In genomic region chrX:102932992-102933570, GRCm38 (mm10) we compare ENCODE assay signal across 8 mouse cellular contexts. TPM values are rescaled to one million over a fixed set of nuclear protein-coding genes. Genes with fewer than 3 reads are reported as not detected.
DNase-seq lines count a peak whose midpoint lies in the region; ATAC-seq lines count a peak whose summit lies in the region.

No protein-coding gene starts in this region.

- H3K4me2 ChIP-seq in limb, embryonic 12.5 days: peak overlapping the region; percentile 65
- H3K4me2 ChIP-seq in stomach, embryonic 16.5 days (ENCODE audit: low read depth, low read length): peak overlapping the region; percentile 68

- no peaks in the 10 kb centered on the region for H3K4me1 ChIP-seq in limb, embryonic 12.5 days (replicated peaks)
- H3K4me1 ChIP-seq in stomach, embryonic 16.5 days (ENCODE audit: control insufficient read depth, insufficient read depth, low read length): no peaks in the 10 kb centered on the region

- H3K27me3 ChIP-seq in limb, embryonic 12.5 days: peaks cover 43% of the 10 kb centered on the region
- peaks cover 5% of the 10 kb centered on the region; the same call in 1 of the 2 replicates for H3K27me3 ChIP-seq in stomach, embryonic 16.5 days (ENCODE audit: control insufficient read depth, insufficient read depth, low read length)

- H3K9ac ChIP-seq in limb, embryonic 12.5 days (replicated peaks): no peak overlapping the region
- H3K9ac ChIP-seq in stomach, embryonic 16.5 days (ENCODE audit: low read length): peak overlapping the region; percentile 75

- no peak for DNase-seq in frontal cortex, postnatal 25 days (ENCODE audit: low spot score in 2 of 2)
- DNase-seq in right cerebral cortex, postnatal 25 days: peak; percentile 7
- no peak for DNase-seq in right cerebral cortex, postnatal 14 days
- no peak for DNase-seq in natural killer cell, adult 2 months (ENCODE audit: low spot score in 2 of 2)
- no peak for DNase-seq in left cerebral cortex, postnatal 4 days

- H3K4me3 ChIP-seq in limb, embryonic 12.5 days (replicated peaks): peak overlapping the region; percentile 57
- peak overlapping the region; percentile 56 for H3K4me3 ChIP-seq in stomach, embryonic 16.5 days (replicated peaks; ENCODE audit: low read length)

- peak; percentile 56 for ATAC-seq in frontal cortex, adult (ENCODE audit: low TSS enrichment)
- no peak for ATAC-seq in limb, embryonic 12.5 days (ENCODE audit: insufficient number of reproducible peaks, insufficient read depth, low FRiP score, low TSS enrichment, low read depth)
- no peak for ATAC-seq in stomach, embryonic 16.5 days (ENCODE audit: insufficient read depth, low FRiP score)

- intact Hi-C loops in left cerebral cortex, postnatal 4 days (cut with DNase I): no loop called here

- H3K36me3 ChIP-seq in limb, embryonic 12.5 days: no peaks in the 10 kb centered on the region
- H3K36me3 ChIP-seq in stomach, embryonic 16.5 days (ENCODE audit: control insufficient read depth, insufficient read depth, low read length): no peaks in the 10 kb centered on the region

- H3K27ac ChIP-seq in limb, embryonic 12.5 days: no peak overlapping the region
- no peak overlapping the region for H3K27ac ChIP-seq in stomach, embryonic 16.5 days (ENCODE audit: low read length)

- 52% methylated on average over 12 of the region's 12 CpGs for WGBS in limb, embryonic 12.5 days
- 48% methylated on average over 12 of the region's 12 CpGs for WGBS in stomach, embryonic 16.5 days

- no peaks in the 10 kb centered on the region for H3K9me3 ChIP-seq in limb, embryonic 12.5 days
- no peaks in the 10 kb centered on the region for H3K9me3 ChIP-seq in stomach, embryonic 16.5 days (replicated peaks; ENCODE audit: control insufficient read depth, low read length)

RNA-seq across cellular contexts. Expression of gene 1700018G05Rik, which starts 4.9 kb away (rescaled TPM):
- polyA plus RNA-seq in limb, embryonic 12.5 days (2016; fragmentation: Nextera tagmentation; extraction: Ambion mirVana): not detected in 2 replicates
- not detected in 2 replicates for polyA plus RNA-seq in stomach, embryonic 16.5 days (2015; fragmentation: Nextera tagmentation; extraction: Ambion mirVana)
- total RNA-seq in left cerebral cortex, postnatal 4 days (2021): not detected

RNA-seq across cellular contexts. Expression of gene 1700011M02Rik, which starts 24.4 kb away (rescaled TPM):
- not detected in 2 replicates for polyA plus RNA-seq in limb, embryonic 12.5 days (2016; fragmentation: Nextera tagmentation; extraction: Ambion mirVana)
- polyA plus RNA-seq in stomach, embryonic 16.5 days (2015; fragmentation: Nextera tagmentation; extraction: Ambion mirVana): not detected in 2 replicates
- total RNA-seq in left cerebral cortex, postnatal 4 days (2021): not detected

RNA-seq across cellular contexts. Expression of gene Dmrtc1a, which starts 24.6 kb away (rescaled TPM):
- polyA plus RNA-seq in limb, embryonic 12.5 days (2016; fragmentation: Nextera tagmentation; extraction: Ambion mirVana): 0.86 and 1.1 TPM in 2 replicates
- polyA plus RNA-seq in stomach, embryonic 16.5 days (2015; fragmentation: Nextera tagmentation; extraction: Ambion mirVana): 0.79 and 1.3 TPM in 2 replicates
- total RNA-seq in left cerebral cortex, postnatal 4 days (2021): 1 to 10 TPM; 1.2 to 1.3 TPM
